Mouse (Mus musculus) stomach, postnatal 0 days (tissue): ENCODE measurements around the gene Mmgt2. TPM values are rescaled to one million over a fixed set of nuclear protein-coding genes. Genes with fewer than 3 reads are reported as not detected.

Experiments
- ATAC-seq: fragments of 200-750 bp; cut with Nextera tagmentation; 2 replicates; pipeline ENCODE4 v1.8.0; 2017; ENCODE audit not compliant: low FRiP score, low TSS enrichment
- DNase-seq: peaks from one replicate; pipeline ENCODE4 v3.0.0-alpha.2; 2016; ENCODE audit warnings: low spot score
- H3K27ac ChIP-seq: fragments of 300-500 bp; sonication (generic); replicated peaks from 2 replicates; pipeline ENCODE4 v1.5.1; 2014; ENCODE audit warnings: mild to moderate bottlenecking, control low read depth
- H3K27me3 ChIP-seq: fragments of 300-500 bp; sonication (generic); 2 replicates; pipeline ENCODE4 v1.6.1; 2014; ENCODE audit warnings: low read length; ENCODE audit not compliant: control insufficient read depth, insufficient read depth
- H3K36me3 ChIP-seq: fragments of 300-500 bp; sonication (generic); 2 replicates; pipeline ENCODE4 v1.6.1; 2014; ENCODE audit warnings: low read length, mixed read lengths; ENCODE audit not compliant: control insufficient read depth, insufficient read depth
- H3K4me1 ChIP-seq: fragments of 300-500 bp; sonication (generic); replicated peaks from 2 replicates; pipeline ENCODE4 v1.6.1; 2014; ENCODE audit warnings: antibody characterized with exemption; ENCODE audit not compliant: control insufficient read depth, insufficient read depth
- H3K4me2 ChIP-seq: fragments of 300-500 bp; sonication (generic); replicated peaks from 2 replicates; pipeline ENCODE4 v1.6.1; 2014; ENCODE audit warnings: low read depth, mild to moderate bottlenecking, control low read depth, moderate library complexity
- H3K4me3 ChIP-seq: fragments of 300-500 bp; sonication (generic); 2 replicates; pipeline ENCODE4 v1.5.1; 2014; ENCODE audit warnings: low read depth, low read length, control low read depth
- H3K9ac ChIP-seq: fragments of 300-500 bp; sonication (generic); 2 replicates; pipeline ENCODE4 v1.6.1; 2014; ENCODE audit warnings: mild to moderate bottlenecking, low read length, control low read depth, mixed read lengths
- H3K9me3 ChIP-seq: fragments of 300-500 bp; sonication (generic); 2 replicates; pipeline ENCODE4 v1.6.1; 2016; ENCODE audit warnings: low read length; ENCODE audit not compliant: control insufficient read depth
- CTCF ChIP-seq: IDR thresholded peaks from 2 replicates; pipeline ENCODE4 v1.5.1; 2016; ENCODE audit warnings: antibody characterized with exemption, low read depth, mild to moderate bottlenecking, moderate library complexity
- EP300 ChIP-seq: optimal IDR thresholded peaks from 2 replicates; pipeline ENCODE3; 2016; ENCODE audit warnings: antibody characterized with exemption
- WGBS: fragments of 180-500 bp; shearing (Covaris S2); extraction: QIAGEN DNeasy Blood & Tissue Kit; methylation state at CpG from one replicate; pipeline ENCODE4 v1.1.7; 2014; 5-methylcytosine and 5-hydroxymethylcytosine counted together
- polyA plus RNA-seq: library from polyadenylated mRNA; unstranded; fragments of >200 nt; fragmentation: Nextera tagmentation; extraction: Ambion mirVana; gene quantifications from 2 replicates; pipeline ENCODE4 v1.2.1, GENCODE M21; 2015

Gene Mmgt2
- polyA plus RNA-seq, 1 experiment from 2014 or later = 35.9 TPM

- no peaks in the 10 kb centered on the region for H3K36me3 ChIP-seq
- H3K9me3 ChIP-seq = no peaks in the 10 kb centered on the region
- H3K4me2 ChIP-seq = no peak overlapping the region
- H3K4me1 ChIP-seq = peaks cover 8% of the 10 kb centered on the region
- TF ChIP-seq EP300 (no peak), CTCF (no peak)
- H3K27me3 ChIP-seq = no peaks in the 10 kb centered on the region
- no peak overlapping the region for H3K9ac ChIP-seq
- ATAC-seq (no peak), DNase-seq (no peak)
- H3K27ac ChIP-seq = peak overlapping the region; percentile 65
- WGBS = 53% methylated on average over 3 of the region's 3 CpGs
- H3K4me3 ChIP-seq = no peak overlapping the region
Measured at GRCm38 (mm10) chr11:62635406-62635805, 13.1 kb upstream of the Mmgt2 start.

GRCm38 (mm10) chr11:62636105-62636839, 12.2 kb upstream of the Mmgt2 start:
- WGBS = 59% methylated on average over 11 of the region's 11 CpGs
- peak overlapping the region; percentile 65 for H3K27ac ChIP-seq
- no peak overlapping the region for H3K9ac ChIP-seq
- TF ChIP-seq EP300 = no peak
- H3K36me3 ChIP-seq = no peaks in the 10 kb centered on the region
- ATAC-seq (no peak), DNase-seq (peak; percentile 12)
- H3K4me2 ChIP-seq = no peak overlapping the region
- H3K4me1 ChIP-seq = peaks cover 7% of the 10 kb centered on the region
- no peaks in the 10 kb centered on the region for H3K9me3 ChIP-seq
- H3K4me3 ChIP-seq = no peak overlapping the region
- H3K27me3 ChIP-seq = no peaks in the 10 kb centered on the region

GRCm38 (mm10) chr11:62636840-62637221, 11.6 kb upstream of the Mmgt2 start:
- ATAC-seq = peak; percentile 21; the same call in 1 of the 2 replicates
- Histone ChIP-seq H3K36me3 (no peaks in the 10 kb centered on the region), H3K9me3 (no peaks in the 10 kb centered on the region), H3K27me3 (no peaks in the 10 kb centered on the region), H3K4me1 (peaks cover 10% of the 10 kb centered on the region), H3K9ac (0 out of 2 replicates have a peak overlapping the region, but pooled peaks have one; percentile 13), H3K4me2 (no peak overlapping the region), H3K4me3 (no peak overlapping the region), H3K27ac (peak overlapping the region; percentile 45)
- TF ChIP-seq EP300 (no peak), CTCF (no peak)
- peak; percentile 17 for DNase-seq
- WGBS = 72% methylated on average over 3 of the region's 3 CpGs

- H3K36me3 ChIP-seq = no peaks in the 10 kb centered on the region
- ATAC-seq (no peak), DNase-seq (peak; percentile 11)
- TF ChIP-seq EP300 (no peak), CTCF (no peak)
- no peaks in the 10 kb centered on the region for H3K9me3 ChIP-seq
- no peak overlapping the region for H3K4me2 ChIP-seq
- H3K4me3 ChIP-seq = no peak overlapping the region
- H3K27me3 ChIP-seq = no peaks in the 10 kb centered on the region
- no peak overlapping the region for H3K9ac ChIP-seq
- 74% methylated on average over 5 of the region's 5 CpGs for WGBS
- H3K4me1 ChIP-seq = peaks cover 10% of the 10 kb centered on the region
- H3K27ac ChIP-seq = peak overlapping the region; percentile 45
Measured at GRCm38 (mm10) chr11:62637401-62637800, 11.1 kb upstream of the Mmgt2 start.

GRCm38 (mm10) chr11:62637806-62638205, 10.7 kb upstream of the Mmgt2 start:
- no peak overlapping the region for H3K9ac ChIP-seq
- no peak overlapping the region for H3K4me2 ChIP-seq
- TF ChIP-seq EP300 = no peak
- TF ChIP-seq CTCF = no peak
- H3K4me1 ChIP-seq = peaks cover 10% of the 10 kb centered on the region
- no peak for DNase-seq
- H3K27ac ChIP-seq = no peak overlapping the region; the same call in 1 of the 2 replicates
- no peak overlapping the region for H3K4me3 ChIP-seq
- H3K9me3 ChIP-seq = no peaks in the 10 kb centered on the region
- no peaks in the 10 kb centered on the region for H3K27me3 ChIP-seq
- ATAC-seq = no peak
- no peaks in the 10 kb centered on the region for H3K36me3 ChIP-seq
- WGBS = 90% methylated on average over 6 of the region's 6 CpGs

GRCm38 (mm10) chr11:62638402-62638801, 10.1 kb upstream of the Mmgt2 start:
- Histone ChIP-seq H3K36me3 (no peaks in the 10 kb centered on the region), H3K27ac (no peak overlapping the region; the same call in 1 of the 2 replicates), H3K4me1 (peaks cover 15% of the 10 kb centered on the region), H3K4me2 (no peak overlapping the region), H3K9ac (no peak overlapping the region), H3K9me3 (no peaks in the 10 kb centered on the region), H3K4me3 (no peak overlapping the region), H3K27me3 (no peaks in the 10 kb centered on the region)
- no peak for TF ChIP-seq CTCF
- TF ChIP-seq EP300 = no peak
- no peak for ATAC-seq
- DNase-seq = no peak
- WGBS = 64% methylated on average over 4 of the region's 4 CpGs
